Mouse (Mus musculus) CH12.LX (cell line): ENCODE results near the gene Dhx58.
A peak's percentile ranks its signal among the peaks of the same experiment; 100 is the strongest.

Experiments used
- BHLHE40 ChIP-seq: IDR thresholded peaks from 2 replicates; pipeline ENCODE4 v1.6.1; 2011; ENCODE audit warnings: mild to moderate bottlenecking, low read depth, low read length, improper control_type of control experiment
- CHD1 ChIP-seq: IDR thresholded peaks from 2 replicates; pipeline ENCODE4 v1.6.1; 2012; ENCODE audit warnings: low read depth, low read length, improper control_type of control experiment, inconsistent platforms
- CTCF ChIP-seq, 2 experiments: IDR thresholded peaks in 1 of 2; conservative IDR thresholded peaks in 1 of 2; 2 replicates each; pipeline ENCODE4 v1.5.1; 2011 to 2012; ENCODE audit warnings: low read depth in 2 of 2, low read length in 2 of 2, improper control_type of control experiment in 1 of 2, inconsistent platforms in 1 of 2, mild to moderate bottlenecking in 1 of 2, moderate library complexity in 1 of 2
- EP300 ChIP-seq: IDR thresholded peaks from 2 replicates; pipeline ENCODE4 v1.6.1; 2011; ENCODE audit warnings: low read length, improper control_type of control experiment
- SIN3A ChIP-seq: IDR thresholded peaks from 2 replicates; pipeline ENCODE4 v1.6.1; 2012; ENCODE audit warnings: low read length, improper control_type of control experiment, inconsistent platforms

- TF ChIP-seq EP300 = no peak
- TF ChIP-seq CTCF (conservative IDR thresholded peaks at IDR 0.05 in 1 of 2, IDR thresholded peaks at IDR 0.05 in 1 of 2; ENCODE audit: low read depth in 2 of 2, low read length in 2 of 2) = peak; percentile 95 to 98
- TF ChIP-seq CHD1 = no peak
- TF ChIP-seq SIN3A = 0 out of 2 replicates have a peak, but pooled peaks have one; percentile 55
- TF ChIP-seq BHLHE40 = no peak
Observed at GRCm38 (mm10) chr11:100702081-100702851, 1.8 kb downstream of the Dhx58 start.
